Mouse (Mus musculus) embryo, embryonic 10 days (tissue): ENCODE data around the gene Mgat1.
"Not testable (repeated sequence)": the region's sequence is repeated elsewhere in the genome, so short reads cannot be mapped to it uniquely, and the experiment has no call there.

Experiments used
- DNase-seq: peaks from one replicate; pipeline ENCODE4 v3.0.0-alpha.2; 2015; ENCODE audit warnings: low spot score

Gene Mgat1

GRCm38 (mm10) chr11:49264081-49264480, 20.1 kb downstream of the Mgat1 start:
- no peak for DNase-seq

- DNase-seq = no peak
Measured at GRCm38 (mm10) chr11:49264622-49265021, 20.6 kb downstream of the Mgat1 start.

GRCm38 (mm10) chr11:49265101-49265500, 21.1 kb downstream of the Mgat1 start:
- DNase-seq = no peak

DNA sequence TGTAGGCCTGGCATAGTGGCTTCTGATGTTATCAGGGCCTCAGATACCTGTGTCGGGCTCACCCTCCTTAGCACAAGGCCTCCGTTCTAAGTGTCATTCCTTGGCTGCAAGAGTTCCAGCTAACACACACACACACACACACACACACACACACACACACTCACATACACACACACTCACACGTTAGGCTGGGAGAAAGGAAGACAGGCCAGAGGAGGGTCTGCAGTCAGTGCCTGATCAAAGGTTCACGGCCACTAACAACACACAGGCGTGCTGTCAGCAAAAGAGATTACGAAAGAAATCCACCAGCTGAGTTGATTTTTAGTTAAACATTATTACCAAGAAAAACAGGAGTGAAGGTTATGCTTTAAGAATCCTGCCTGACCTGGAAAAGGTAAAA, 22.7 kb downstream of the Mgat1 start:
- DNase-seq = no peak

DNA sequence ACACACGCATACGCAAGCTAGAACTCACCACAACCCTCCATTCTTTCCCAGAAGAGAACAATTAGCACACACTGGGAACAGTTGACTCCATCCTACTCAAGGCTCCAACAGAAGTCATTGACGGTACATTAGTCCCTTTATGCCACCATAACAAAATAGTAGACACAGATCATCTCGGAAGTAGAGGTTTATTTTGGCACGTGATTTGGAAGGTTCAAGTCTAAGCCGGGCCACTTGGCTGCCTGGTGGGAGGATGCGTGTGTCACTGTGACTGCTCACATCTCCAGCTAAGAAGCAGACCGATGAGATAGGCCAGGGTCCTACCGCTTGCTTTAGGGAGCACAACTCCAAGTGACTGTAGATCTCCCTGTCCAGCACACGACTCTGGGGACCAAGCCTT, 23.3 kb downstream of the Mgat1 start:
- no peak for DNase-seq

DNA sequence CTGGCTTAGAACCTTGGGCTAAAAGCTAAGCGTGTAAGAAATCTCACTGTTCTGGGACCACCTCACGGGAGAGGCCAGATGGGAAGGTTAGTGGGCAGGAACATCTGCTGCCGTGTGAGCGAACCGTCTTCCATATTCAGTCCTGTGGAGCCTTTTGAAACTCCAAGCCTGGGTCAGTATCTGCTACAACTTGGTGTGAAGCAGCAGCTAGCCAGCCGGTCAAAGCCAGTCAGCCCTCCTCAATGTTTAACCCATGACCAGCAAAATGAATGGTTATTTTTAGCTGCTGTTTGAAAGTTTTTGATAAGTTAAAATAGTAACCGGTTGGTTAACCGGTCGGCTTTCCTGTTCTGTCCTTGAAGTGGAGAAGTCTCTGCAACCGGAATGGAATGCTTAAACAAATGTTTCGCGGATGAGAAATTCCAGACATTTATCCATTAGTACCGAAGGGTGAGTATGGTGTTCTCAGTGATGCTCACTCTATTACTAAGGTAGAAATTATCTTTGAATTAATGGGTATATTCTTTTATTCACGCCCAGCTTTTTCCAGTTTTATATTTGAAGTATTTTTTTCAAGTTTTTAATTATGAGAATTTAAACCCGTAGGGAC, 24.1 kb downstream of the Mgat1 start:
- no peak for DNase-seq

GRCm38 (mm10) chr11:49269761-49270160, 25.8 kb downstream of the Mgat1 start:
- no peak for DNase-seq

- DNase-seq = no peak
Measured at GRCm38 (mm10) chr11:49270368-49270767, 26.4 kb downstream of the Mgat1 start.

DNA sequence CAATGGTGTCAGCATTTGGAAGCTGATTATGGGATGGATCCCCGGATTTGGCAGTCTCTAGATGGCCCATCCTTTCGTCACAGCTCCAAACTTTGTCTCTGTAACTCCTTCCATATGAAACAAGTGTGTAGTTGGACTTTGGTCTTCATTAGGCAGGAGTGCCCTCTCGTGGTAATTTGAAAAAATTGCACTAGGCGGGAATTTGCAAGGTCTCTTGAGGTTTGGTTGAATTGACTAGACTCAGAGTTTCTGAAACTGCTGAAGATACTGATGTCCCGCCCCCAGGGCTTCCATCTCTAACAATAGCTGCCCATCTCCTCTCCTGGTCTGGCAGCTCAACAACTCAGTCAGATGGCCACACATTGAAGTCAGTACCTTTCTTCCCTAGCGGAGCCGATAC, 27.3 kb downstream of the Mgat1 start:
- DNase-seq = peak; percentile 51

DNA sequence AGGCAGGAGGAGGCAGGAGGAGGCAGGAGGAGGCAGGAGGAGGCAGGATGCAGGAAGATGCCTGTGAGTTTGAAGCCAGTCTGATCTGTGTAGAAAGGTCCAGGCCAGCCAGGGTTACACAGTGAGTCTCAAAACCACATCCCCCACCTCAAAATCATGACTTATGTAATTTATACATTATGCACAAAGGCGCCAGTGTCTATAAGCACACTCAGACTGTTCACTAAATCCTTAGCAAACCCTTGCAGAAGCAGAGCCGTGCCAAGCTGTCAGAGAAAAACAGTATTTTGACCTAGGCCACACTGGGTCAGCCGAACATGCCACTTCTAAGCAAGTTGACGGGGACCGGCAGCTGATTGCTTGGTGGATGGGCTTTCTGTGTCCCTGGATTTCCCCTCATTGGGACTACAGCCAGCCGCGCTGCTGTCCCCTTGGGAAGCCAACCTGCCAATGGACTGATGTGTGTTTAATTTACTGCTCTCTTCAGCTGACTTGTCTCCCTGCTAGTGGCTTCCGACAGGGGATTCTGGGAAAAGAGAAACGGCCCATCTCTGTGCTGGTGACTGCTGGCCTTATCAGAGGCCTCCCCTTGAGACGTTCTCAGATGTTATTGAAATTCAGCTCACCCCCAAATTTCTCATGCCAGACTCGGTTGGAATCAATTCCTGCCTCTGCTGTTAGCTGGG, 30.0 kb downstream of the Mgat1 start:
- no peak for DNase-seq

DNA sequence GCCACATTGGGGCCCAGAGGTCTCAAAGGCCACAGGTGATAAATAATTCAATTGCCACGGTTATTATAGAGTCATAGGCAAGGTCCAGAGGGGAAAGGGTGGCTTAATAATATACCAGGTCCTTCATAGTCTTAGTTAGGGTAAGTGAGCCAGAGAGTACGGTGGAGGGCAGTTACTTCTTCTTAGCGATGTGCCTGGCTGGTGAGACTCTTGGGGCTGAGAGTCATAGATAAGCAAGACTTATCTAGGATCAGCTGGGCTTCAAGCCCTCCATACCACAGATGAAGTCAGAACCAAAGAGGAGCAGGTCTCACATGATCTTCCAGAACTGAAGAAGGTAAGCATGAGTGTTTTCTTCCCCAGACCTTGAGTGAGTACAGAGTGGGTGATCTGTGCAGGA, 34.2 kb downstream of the Mgat1 start, which contains the start of gene Olfr1393:
TSS of gene Olfr1393 (plus strand) at position 83 of the 400 bp plus-strand sequence.
- DNase-seq = no peak

- not testable (repeated sequence) for DNase-seq
Measured at GRCm38 (mm10) chr11:49284982-49285381, 41.0 kb downstream of the Mgat1 start, which contains the start of gene Olfr1392. TSS of gene Olfr1392 (plus strand) at chr11:49285282.

GRCm38 (mm10) chr11:49287251-49287650, 43.3 kb downstream of the Mgat1 start:
- no peak for DNase-seq

GRCm38 (mm10) chr11:49292777-49293176, 48.8 kb downstream of the Mgat1 start:
- no peak for DNase-seq

- no peak for DNase-seq
Measured at GRCm38 (mm10) chr11:49304441-49304840, 60.5 kb downstream of the Mgat1 start, which contains the start of gene Olfr10. TSS of gene Olfr10 (plus strand) at chr11:49304741.

DNA sequence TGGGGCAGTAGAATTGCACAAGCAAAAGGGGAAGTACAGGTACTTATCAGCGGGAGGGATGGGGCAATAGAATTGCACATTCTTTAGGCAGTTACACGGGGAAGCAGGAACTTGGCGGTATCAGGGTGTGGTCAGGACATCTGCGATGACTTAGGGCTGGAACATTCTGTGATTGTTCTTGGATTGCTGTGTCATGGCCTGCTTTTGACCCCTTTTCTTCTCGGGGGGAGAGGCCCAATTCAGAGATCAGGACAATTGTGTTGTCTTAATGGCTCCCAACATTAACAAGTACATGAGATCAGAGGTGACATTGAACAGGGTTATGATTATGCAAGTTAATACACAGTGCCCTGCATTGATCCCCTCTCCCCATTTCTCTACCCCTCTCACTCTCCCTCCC, 64.6 kb downstream of the Mgat1 start:
- DNase-seq = not testable (repeated sequence)
